8 mouse cellular contexts compared by ENCODE assay signal in genomic region chr5:127649077-127649476, GRCm38 (mm10). TPM values are rescaled to one million over a fixed set of nuclear protein-coding genes. Genes with fewer than 3 reads are reported as not detected.
DNase-seq lines count a peak whose midpoint lies in the region; ATAC-seq and TF ChIP-seq lines count a peak whose summit lies in the region.

No protein-coding gene starts in this region.

- no peak for TF ChIP-seq EP300 in lung, postnatal 0 days (IDR thresholded peaks at IDR 0.05)

- no peak overlapping the region for H3K27ac ChIP-seq in kidney, adult 2 months (ENCODE audit: insufficient read depth, low read depth, low read length)
- no peak overlapping the region for H3K27ac ChIP-seq in kidney, embryonic 15.5 days
- no peak overlapping the region for H3K27ac ChIP-seq in lung, postnatal 0 days (ENCODE audit: low read length)

- peak; percentile 59 for TF ChIP-seq CTCF in kidney, adult 2 months (conservative IDR thresholded peaks at IDR 0.05; ENCODE audit: insufficient read depth, insufficient read length, low read depth, low read length)
- peak; percentile 55 for TF ChIP-seq CTCF in lung, postnatal 0 days (IDR thresholded peaks at IDR 0.05)

- no peaks in the 10 kb centered on the region for H3K36me3 ChIP-seq in kidney, adult 2 months (ENCODE audit: control insufficient read depth, insufficient read depth, low read length)
- no peaks in the 10 kb centered on the region for H3K36me3 ChIP-seq in kidney, embryonic 15.5 days
- H3K36me3 ChIP-seq in lung, postnatal 0 days (ENCODE audit: insufficient read depth, low read length): no peaks in the 10 kb centered on the region

- no peaks in the 10 kb centered on the region for H3K9me3 ChIP-seq in kidney, embryonic 15.5 days (replicated peaks)
- no peaks in the 10 kb centered on the region for H3K9me3 ChIP-seq in lung, postnatal 0 days (ENCODE audit: low read length)

- no peak overlapping the region for H3K4me3 ChIP-seq in kidney, adult 2 months (ENCODE audit: insufficient read depth, low read depth, low read length)
- H3K4me3 ChIP-seq in kidney, embryonic 15.5 days (replicated peaks): no peak overlapping the region
- H3K4me3 ChIP-seq in lung, postnatal 0 days (ENCODE audit: low read depth, low read length): no peak overlapping the region

- no peak overlapping the region for H3K4me2 ChIP-seq in kidney, embryonic 15.5 days
- H3K4me2 ChIP-seq in lung, postnatal 0 days (replicated peaks; ENCODE audit: low read depth, low read length): no peak overlapping the region

- no peak for ATAC-seq in kidney, embryonic 15.5 days (replicated peaks; ENCODE audit: low FRiP score)
- ATAC-seq in lung, postnatal 0 days: no peak
- no peak for ATAC-seq in activated CD4-positive, CD25-positive, alpha-beta regulatory T cell, adult 4 months

- no peak for TF ChIP-seq POLR2A in kidney, adult 2 months (IDR thresholded peaks at IDR 0.05; ENCODE audit: low read depth, low read length)

- peak; percentile 36 for DNase-seq in kidney, adult 2 months
- DNase-seq in ES-CJ7 (ENCODE audit: low read depth, low spot score): peak; percentile 76
- peak; percentile 6 for DNase-seq in c-Kit-positive CD71-positive TER-119-negative erythroid progenitor cells, embryonic 14.5 days (ENCODE audit: low read depth)
- DNase-seq in lung, postnatal 0 days (ENCODE audit: low spot score): no peak
- DNase-seq in heart, postnatal 25 days (ENCODE audit: low spot score): no peak
- no peak for DNase-seq in adrenal gland, postnatal 4 days (ENCODE audit: low spot score in 2 of 2)

- H3K9ac ChIP-seq in kidney, embryonic 15.5 days: no peak overlapping the region
- no peak overlapping the region for H3K9ac ChIP-seq in lung, postnatal 0 days (replicated peaks; ENCODE audit: low read depth)

- no peaks in the 10 kb centered on the region for H3K27me3 ChIP-seq in kidney, adult 2 months (replicated peaks; ENCODE audit: control insufficient read depth, insufficient read depth, low read length)
- H3K27me3 ChIP-seq in kidney, embryonic 15.5 days: no peaks in the 10 kb centered on the region
- H3K27me3 ChIP-seq in lung, postnatal 0 days (replicated peaks; ENCODE audit: insufficient read depth, low read length): no peaks in the 10 kb centered on the region

- intact Hi-C loops in heart, postnatal 25 days (cut with DNase I): no loop called here

- H3K4me1 ChIP-seq in kidney, adult 2 months (ENCODE audit: control insufficient read depth, insufficient read depth, low read length): no peaks in the 10 kb centered on the region
- H3K4me1 ChIP-seq in kidney, embryonic 15.5 days: no peaks in the 10 kb centered on the region
- no peaks in the 10 kb centered on the region for H3K4me1 ChIP-seq in lung, postnatal 0 days (ENCODE audit: insufficient read depth, low read depth, low read length)

RNA-seq across cellular contexts. Expression of gene Slc15a4, which starts 16.4 kb away (rescaled TPM):
- polyA plus RNA-seq in kidney, adult 2 months (2012; rRNA removed): 20.6 and 21.0 TPM in 2 replicates
- polyA plus RNA-seq in kidney, embryonic 15.5 days (2015; fragmentation: Nextera tagmentation; extraction: Ambion mirVana): 23.8 and 23.9 TPM in 2 replicates
- 19.4 and 22.1 TPM in 2 replicates for polyA plus RNA-seq in lung, postnatal 0 days (2015; fragmentation: Nextera tagmentation; extraction: Ambion mirVana)
- 1 to 10 TPM; 3.2 to 4.1 TPM for polyA plus RNA-seq in activated CD4-positive, CD25-positive, alpha-beta regulatory T cell, adult 4 months (2017; shearing (Covaris generic))
- 10 to 100 TPM; 11.9 to 13.1 TPM for total RNA-seq in heart, postnatal 25 days (2021)
- total RNA-seq in adrenal gland, postnatal 4 days (2021): 10 to 100 TPM; 19.6 to 27.1 TPM

RNA-seq across cellular contexts. Expression of gene Glt1d1, which starts 17.0 kb away (rescaled TPM):
- 2.5 and 2.6 TPM in 2 replicates for polyA plus RNA-seq in kidney, adult 2 months (2012; rRNA removed)
- 0.36 and 0.44 TPM in 2 replicates for polyA plus RNA-seq in kidney, embryonic 15.5 days (2015; fragmentation: Nextera tagmentation; extraction: Ambion mirVana)
- polyA plus RNA-seq in lung, postnatal 0 days (2015; fragmentation: Nextera tagmentation; extraction: Ambion mirVana): 0.08 and 0.19 TPM in 2 replicates
- polyA plus RNA-seq in activated CD4-positive, CD25-positive, alpha-beta regulatory T cell, adult 4 months (2017; shearing (Covaris generic)): not detected
- not detected for total RNA-seq in heart, postnatal 25 days (2021)
- total RNA-seq in adrenal gland, postnatal 4 days (2021): 1 to 10 TPM; 1.9 to 3.2 TPM

Comparison
In these comparisons a context has a peak if more than half of its experiments do, and no peak if none do; other contexts are left out.
1. DNase-seq: peak in kidney, adult 2 months (single experiment), ES-CJ7 (single experiment) and c-Kit-positive CD71-positive TER-119-negative erythroid progenitor cells, embryonic 14.5 days (single experiment); none in lung, postnatal 0 days (single experiment), heart, postnatal 25 days (single experiment) and adrenal gland, postnatal 4 days (0 of 2).